Mouse (Mus musculus): ENCODE results near the gene Ttll8. TPM values are rescaled to one million over a fixed set of nuclear protein-coding genes. Genes with fewer than 3 reads are reported as not detected.

Gene Ttll8
- not detected for total RNA-seq (2021)
- long read RNA-seq, experiment 1 = 0 reads
- long read RNA-seq, experiment 2 = 0 reads

DNA sequence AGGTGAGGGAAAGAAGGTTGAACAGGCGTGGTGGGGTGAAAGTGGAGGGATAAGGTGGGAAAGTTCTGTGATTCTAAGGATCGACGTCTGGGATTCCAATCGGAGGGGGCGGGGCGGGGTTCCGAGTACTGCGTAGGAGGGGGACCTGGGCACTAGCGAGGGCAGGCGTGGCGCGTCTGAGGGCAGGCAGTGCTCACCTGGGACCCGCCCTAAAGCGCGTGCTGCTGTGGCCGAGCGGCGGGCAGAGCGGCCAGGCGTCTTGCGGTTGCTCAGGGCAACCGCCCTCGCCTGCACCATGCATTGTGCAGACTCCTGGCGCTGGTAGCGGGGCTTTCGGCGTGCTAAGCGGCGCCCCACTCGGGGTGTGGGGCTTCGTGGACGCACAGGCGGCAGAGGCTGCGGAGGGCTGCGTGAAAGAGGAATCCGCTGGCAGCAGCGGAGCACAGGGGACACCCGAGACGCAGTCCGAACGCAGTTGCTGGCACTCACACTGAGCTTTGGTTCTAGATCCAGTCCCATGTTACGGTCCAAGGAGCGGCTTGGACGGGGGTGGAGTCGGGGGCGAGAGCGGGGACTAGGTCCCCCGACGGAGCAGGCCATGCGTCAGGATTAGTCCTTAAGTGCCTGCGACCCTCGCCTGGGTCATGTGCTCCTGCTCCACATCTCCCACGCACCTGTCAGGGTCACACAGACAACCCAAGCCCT is at the start of gene Ttll8:
Gene Ttll8, minus strand, starts transcription at position 51 of the 705 bp plus-strand sequence.
- no peak for DNase-seq

- no peak for DNase-seq
These were observed 47.0 kb upstream of the Ttll8 start for GRCm38 (mm10) chr15:89001245-89001644.

GRCm38 (mm10) chr15:89000367-89000766 is 46.1 kb upstream of the Ttll8 start:
- no peak for DNase-seq

DNA sequence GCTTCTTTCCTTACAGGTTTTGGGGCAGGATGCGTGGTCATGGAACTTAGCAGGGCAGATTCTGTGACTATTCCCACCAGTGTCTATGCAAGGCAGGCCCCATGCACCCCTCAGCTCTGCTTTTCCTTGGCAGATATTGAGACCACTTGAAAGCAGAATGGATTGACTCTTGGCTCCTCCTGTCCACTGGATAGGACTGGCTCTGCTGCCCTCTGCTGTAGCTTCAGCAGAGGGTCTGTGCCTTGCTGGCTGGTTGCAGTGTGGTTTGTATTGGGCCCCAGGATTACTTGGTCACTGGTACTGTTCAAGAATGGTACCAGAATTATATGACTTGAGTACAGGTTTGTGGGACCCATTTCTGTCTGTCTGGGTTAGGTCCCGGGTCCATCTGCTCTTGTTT is 44.9 kb upstream of the Ttll8 start:
- no peak for DNase-seq

DNA sequence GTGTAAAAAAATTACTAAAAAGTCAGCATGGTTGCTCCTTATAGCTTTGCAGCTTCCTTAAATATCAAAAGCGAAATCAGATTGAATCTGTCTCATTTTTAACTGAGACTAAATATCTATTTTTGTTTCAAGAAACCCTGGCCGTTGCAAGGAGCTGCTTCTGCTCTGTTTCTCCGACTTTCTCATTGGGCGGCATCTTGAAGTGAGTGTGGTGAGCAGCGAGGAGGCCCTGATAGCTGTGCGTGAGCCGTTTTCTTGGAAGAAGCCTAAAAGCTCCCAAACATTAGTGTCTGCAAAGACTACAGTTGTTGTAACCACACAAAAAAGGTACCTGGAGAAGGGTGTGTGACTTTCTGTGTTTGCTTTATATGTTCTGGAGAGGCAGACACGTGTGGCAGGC is 44.4 kb upstream of the Ttll8 start:
- no peak for DNase-seq

DNA sequence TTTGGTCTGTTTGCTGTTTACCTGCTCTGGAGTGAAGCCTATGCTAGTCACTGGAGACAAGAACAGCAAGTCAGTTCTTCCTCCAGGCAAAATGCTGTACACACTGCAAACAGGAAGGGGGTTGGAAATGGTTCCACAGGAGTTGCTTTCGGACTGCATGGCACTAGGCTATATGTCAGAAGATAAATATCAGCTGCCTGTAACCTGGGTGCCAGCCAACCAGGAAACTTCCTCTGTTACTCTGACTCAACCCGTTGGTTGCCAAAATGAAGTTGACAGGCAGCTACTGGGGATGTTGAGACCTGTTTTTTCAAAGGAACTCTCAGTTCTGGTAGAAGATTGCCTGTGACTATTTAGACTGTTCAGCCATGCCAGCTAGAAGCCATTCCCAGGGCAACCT is 35.0 kb upstream of the Ttll8 start:
- no peak for DNase-seq

GRCm38 (mm10) chr15:88982534-88983079 is 28.4 kb upstream of the Ttll8 start, which contains the start of gene Mov10l1:
TSS of gene Mov10l1 (plus strand) at chr15:88982909.
- DNase-seq = no peak

GRCm38 (mm10) chr15:88979138-88979446 is 24.9 kb upstream of the Ttll8 start:
- no peak for DNase-seq

GRCm38 (mm10) chr15:88978281-88979137 is 24.3 kb upstream of the Ttll8 start, which contains the start of gene Mlc1:
TSS of gene Mlc1 (minus strand) at chr15:88979007.
- DNase-seq = no peak

- no peak for DNase-seq
These were observed 18.1 kb upstream of the Ttll8 start for GRCm38 (mm10) chr15:88972300-88972699.

- DNase-seq = no peak
These were observed 9.9 kb upstream of the Ttll8 start for GRCm38 (mm10) chr15:88964070-88964578.

DNA sequence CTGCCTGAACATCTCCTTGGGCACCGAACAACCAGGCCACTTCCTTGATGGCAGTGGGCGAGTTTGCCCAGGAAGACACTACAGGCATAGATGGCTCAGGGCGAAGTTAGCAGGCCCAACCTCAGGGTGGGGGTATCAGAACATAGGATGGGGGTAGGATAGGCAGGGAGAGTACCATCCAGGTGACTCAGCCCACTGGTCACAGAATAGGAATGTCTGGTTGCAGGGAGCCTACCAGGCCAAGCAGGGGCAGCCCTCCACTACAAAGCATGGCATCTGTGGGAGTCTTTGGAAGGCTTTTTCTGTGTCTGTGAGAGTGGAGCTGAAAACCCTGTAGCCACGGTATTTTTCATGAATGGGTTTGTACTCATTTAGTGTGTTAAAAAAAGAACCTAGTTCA is 3.3 kb upstream of the Ttll8 start:
- DNase-seq = no peak

DNA sequence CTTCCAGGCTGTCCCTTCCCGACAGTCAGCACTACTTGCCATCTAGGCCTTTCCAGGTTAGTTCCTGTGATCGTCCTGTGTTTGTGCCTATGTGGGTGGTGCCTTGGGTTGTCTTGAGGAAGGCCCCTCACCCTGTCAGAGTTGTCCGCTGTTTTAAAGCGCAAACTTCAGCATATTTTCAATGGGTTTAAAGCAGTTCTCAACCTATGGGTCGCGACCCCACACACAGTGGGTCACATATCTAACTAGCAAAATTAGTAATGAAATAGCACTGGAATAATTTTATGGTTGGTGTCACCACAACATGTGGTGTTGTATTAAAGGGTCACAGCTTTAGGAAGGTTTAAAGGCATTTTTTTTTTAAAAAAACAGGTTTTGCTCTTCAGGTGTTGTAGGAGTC is 1.1 kb upstream of the Ttll8 start:
- DNase-seq = no peak

GRCm38 (mm10) chr15:88951246-88951645 is 3.0 kb downstream of the Ttll8 start:
- no peak for DNase-seq

- DNase-seq = no peak
These were observed 7.4 kb downstream of the Ttll8 start for GRCm38 (mm10) chr15:88946851-88947250.

- DNase-seq = no peak
These were observed 10.2 kb downstream of the Ttll8 start for GRCm38 (mm10) chr15:88943896-88944551.

GRCm38 (mm10) chr15:88942783-88943182 is 11.4 kb downstream of the Ttll8 start:
- no peak for DNase-seq

GRCm38 (mm10) chr15:88937291-88937650 is 16.9 kb downstream of the Ttll8 start:
- DNase-seq = no peak

DNA sequence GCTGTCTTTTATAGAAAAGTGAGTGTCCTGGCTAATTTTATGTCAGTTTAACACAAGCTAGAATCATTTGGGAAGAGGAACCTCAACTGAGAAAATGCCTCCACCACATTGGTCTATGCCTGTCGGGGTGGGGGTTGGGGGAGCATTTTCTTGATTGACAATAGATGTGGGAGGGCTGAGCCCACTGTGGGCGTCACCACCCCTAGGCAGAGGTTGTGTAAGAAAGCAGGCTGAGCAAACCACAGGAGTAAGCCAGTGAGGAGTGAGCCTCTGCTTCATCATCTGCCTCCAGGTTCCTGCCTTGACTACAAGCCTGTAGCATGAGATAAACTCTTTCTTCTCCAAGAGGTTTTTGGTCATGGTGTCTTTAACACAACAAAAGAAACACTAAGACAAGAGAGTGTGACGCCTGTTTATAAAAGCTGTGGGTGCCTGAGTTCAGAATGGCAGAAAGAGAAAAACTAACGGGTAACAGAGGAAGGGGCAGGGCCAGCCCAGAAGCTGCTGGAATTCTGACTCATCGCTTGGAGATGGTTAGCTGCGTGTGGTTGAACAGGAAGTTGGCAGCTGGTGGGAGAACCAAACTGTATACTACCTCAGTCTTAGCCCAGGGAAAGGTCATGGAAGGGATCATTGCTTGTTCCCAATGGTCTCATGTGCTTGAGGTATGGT is 17.5 kb downstream of the Ttll8 start:
- DNase-seq = no peak

DNA sequence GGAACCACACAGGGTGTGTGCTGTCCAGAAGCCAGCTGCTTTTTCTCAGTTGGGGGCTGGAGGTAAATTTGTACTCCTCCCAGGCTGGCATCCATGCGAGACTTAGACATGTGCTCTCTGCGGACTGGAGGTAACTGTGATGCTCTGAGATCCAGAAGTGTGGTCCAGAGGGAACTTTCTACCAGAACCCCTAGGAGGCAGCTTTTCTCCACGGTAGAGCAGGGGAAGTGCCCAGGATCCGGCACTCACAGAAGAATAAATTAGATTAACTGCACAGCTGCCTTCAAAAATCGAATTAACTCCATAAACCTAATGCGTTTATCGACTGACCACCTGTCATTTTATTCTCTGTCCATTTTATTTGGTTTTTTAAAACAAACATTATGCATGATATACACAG is 20.1 kb downstream of the Ttll8 start:
- DNase-seq = no peak

GRCm38 (mm10) chr15:88932667-88933066 is 21.6 kb downstream of the Ttll8 start:
- no peak for DNase-seq

GRCm38 (mm10) chr15:88921992-88922310 is 32.3 kb downstream of the Ttll8 start:
- no peak for DNase-seq

Data from gastrocnemius, postnatal 10 days (tissue).